Mouse (Mus musculus) fibroblast of lung, adult 2 months (primary cell): ENCODE results near the gene Psenen.

ENCODE experiments used
- DNase-seq: peaks from one replicate; pipeline ENCODE4 v3.0.0-alpha.2; 2011; ENCODE audit warnings: low read depth

Psenen gene

DNA sequence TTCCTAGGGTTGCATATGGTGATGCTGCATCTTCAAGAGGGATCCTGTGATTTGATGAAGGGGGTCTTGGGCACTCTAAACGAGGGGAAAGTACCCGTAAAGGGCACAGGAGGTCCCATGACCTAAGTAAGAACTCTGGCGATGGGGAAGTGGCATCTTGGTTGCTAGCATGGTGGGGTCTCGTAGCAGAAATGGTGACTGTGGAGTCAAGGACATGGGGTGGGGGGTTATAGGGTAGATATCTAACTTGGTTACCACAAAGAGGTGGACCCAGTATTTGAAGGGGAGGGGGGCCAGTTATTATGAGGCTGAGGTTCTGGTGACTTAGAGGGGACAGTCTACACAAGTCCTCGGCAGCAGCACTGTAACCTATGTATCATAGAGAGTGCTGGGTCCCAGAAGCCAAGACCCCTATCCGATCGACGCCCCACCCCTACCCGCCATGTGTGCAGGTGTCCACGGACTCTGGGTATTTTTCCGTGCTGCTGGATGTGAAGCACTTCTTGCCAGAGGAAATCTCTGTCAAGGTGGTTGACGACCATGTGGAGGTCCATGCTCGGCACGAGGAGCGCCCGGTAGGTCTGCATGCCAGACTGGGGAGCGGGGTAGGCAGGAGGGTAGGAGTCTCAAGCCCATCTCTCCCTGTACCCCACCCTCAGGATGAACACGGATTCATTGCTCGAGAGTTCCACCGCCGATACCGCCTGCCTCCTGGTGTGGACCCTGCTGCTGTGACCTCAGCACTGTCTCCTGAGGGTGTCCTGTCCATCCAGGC is 9.4 kb downstream of the Psenen start:
- no peak for DNase-seq

DNA sequence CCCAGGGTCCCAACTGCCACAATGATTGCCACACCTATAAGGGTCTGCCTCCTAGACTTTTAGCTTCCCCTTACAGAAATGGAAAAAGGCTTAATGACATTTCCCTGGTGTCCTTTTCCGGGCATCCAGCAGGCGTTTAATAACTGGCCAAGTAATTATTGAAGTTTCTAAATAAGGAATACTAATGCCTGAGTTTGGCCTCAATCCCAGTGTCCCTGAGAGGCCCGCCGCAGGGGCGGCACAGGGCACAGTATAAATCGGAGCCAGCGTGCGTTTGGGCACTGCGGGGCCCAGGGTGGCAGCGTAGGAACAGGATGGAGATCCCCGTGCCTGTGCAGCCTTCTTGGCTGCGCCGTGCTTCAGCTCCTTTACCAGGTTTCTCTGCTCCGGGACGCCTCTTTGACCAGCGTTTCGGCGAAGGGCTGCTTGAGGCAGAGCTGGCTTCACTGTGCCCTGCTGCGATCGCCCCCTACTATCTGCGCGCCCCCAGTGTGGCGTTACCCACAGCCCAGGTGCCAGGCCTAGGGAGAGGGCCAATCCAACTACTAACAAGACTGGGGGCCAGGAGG is 10.3 kb downstream of the Psenen start:
- DNase-seq, result no peak

DNA sequence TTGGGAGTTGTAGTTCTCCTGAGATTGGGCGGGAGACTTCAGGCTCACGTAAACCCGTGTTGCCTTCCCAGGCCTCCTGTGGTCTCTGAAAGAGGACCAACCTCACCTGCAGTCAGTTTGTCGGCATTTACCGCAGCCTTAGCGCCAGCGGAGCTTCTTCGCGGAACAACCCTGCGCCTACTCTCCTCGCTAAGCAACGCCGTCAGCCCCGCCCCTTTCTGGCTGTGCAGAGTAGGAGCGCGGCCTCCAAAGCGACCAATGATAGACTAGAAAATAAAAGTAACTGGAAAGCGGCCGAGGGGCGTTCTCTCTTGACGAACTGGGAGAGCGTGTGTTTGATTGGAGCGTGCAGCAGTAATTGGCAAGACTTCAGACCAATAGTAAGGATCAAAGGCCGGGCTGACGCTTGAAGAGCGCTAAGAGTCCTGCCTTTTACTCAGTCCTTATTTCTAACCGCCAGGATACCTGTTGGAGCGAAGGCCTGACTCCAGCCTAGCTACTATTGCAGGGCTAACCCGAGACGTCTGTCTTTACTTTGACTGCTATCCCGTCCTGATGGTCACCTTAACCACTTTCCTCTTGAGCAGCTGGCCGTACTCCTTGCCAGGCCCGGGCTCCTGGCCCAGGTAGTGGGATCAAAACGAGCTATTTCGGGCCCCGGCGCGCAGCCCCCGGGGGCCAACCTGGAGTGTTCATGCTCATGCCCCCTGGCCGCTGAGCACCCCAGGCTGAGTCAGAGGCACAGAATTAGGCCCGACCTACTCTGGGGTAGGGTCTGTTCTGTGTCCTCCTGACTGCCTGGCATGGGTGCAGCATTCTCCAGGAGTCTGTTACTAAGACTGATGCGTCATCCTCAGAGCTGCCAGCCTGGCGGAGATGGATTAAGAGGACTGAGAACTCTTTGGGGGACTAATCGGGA is 11.1 kb downstream of the Psenen start, which contains the start of the genes Hspb6 and Proser3:
Gene Hspb6 (plus strand): TSS at position 77 of the 919 bp plus-strand sequence.
Gene Proser3 (minus strand): TSS at position 198 of the 919 bp plus-strand sequence.
- peak; percentile 99 for DNase-seq

GRCm38 (mm10) chr7:30551445-30552101 is 11.9 kb downstream of the Psenen start:
- no peak for DNase-seq

DNA sequence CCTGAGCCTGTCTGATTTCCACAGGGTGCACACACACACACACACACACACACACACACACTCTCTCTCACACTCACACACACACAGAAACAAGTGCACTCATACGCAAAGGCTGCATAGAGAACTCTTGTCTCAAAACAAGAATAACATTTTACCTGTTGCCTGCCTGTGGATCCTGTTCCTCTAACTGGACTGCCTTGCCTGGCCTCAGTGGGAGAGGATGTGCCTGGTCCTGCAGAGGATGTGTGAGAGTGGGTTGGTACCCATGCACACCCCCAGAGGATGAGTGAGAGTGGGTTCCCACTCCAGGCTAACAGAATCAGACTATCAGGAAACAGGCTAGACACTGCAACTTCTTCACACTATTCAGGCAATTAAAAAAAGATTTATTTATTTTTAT is 12.8 kb downstream of the Psenen start:
- DNase-seq, result no peak

GRCm38 (mm10) chr7:30549880-30550279 is 13.5 kb downstream of the Psenen start:
- no peak for DNase-seq

GRCm38 (mm10) chr7:30544327-30544726 is 19.1 kb downstream of the Psenen start:
- DNase-seq, result no peak

DNA sequence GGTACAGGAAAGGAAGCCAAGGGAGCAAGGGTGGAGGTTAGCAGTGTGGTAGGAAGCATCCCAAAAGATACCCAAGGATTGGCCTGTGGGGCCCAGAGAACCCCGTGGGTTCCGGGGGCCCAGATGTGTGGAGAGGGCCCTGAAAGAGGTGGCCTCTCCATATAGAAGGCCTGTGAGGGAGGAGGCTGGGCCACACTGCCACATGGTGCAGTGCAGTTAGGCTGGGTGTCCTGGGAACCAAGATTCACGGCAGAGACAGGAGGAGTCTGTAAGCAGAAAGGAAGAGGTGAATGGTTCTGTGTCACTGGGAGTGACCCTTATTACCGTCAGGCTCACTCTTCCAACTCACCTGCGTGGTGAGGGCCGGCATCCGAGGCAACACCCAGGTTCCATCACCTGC is 22.9 kb downstream of the Psenen start:
- no peak for DNase-seq

DNA sequence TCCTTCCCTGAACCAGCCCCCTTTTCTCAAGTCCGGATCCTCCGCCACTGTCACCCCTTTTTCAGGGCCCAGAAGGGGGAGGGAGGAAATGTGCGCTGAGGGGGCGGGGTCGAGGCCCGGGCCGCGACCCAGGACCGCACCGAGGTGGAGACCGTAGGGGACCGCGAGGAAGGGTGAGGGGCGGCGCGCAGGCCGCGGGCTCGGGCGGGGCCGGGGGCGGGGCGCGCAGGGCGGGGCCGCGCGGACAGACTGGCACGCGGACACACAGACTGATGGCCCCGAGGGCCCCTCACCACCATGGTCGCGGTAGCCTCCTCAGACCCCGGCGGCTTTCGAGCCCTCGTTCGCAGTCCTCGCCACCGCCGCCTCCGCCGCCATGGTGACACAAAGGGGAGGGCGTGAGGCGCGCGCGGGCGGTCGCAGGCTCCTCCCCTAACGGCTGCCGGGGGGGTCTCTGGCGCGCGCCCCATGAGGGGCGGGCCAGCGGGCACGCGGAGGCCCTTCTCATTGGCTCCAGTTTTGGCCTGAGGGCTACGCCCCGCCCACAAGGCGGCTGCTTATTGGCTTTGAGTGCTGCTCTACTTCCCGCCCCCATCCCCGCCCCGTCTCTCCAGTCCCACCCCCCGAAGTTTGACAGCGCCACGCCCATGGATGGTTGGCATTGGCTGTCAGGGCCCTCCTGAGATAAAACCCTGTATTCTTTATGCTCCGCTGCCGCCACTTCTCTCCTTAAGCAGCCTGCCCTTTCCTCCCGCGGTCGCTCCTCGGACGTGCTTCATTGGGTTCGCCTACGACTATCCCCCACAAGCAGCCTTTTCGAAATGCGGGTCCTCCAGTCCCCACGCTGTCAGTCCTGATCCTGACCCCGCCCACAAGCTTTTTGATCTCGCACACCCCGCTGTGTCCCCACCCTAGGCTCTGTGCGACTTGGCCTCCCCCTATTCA is 28.5 kb downstream of the Psenen start, which contains the start of gene Arhgap33:
Gene Arhgap33 (minus strand): TSS at position 428 of the 945 bp plus-strand sequence.
- DNase-seq, result peak; percentile 87

- no peak for DNase-seq
These were observed 29.3 kb downstream of the Psenen start for GRCm38 (mm10) chr7:30533941-30534632.

DNA sequence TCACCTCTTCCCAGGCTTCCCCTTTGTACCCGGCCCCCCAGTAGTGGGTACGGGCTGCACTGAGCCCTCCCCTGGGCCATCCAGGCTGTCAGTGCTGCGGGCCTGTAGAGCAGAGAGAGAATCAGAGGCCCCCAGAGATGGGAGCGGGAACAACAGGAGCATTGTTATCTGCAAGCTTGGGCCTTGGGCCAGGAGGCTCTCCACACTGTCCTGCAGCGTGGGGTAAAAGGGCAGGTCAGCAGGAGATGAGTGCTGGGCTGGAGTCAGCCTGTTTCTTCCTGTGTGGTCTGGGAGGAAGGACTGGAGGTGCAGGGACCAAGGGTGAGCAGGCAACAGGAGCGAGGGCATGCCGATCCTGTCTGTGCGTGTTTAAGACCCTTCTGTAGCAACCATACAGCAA is 30.5 kb downstream of the Psenen start:
- DNase-seq, result no peak

- no peak for DNase-seq
These were observed 32.1 kb downstream of the Psenen start for GRCm38 (mm10) chr7:30531291-30531815.

DNA sequence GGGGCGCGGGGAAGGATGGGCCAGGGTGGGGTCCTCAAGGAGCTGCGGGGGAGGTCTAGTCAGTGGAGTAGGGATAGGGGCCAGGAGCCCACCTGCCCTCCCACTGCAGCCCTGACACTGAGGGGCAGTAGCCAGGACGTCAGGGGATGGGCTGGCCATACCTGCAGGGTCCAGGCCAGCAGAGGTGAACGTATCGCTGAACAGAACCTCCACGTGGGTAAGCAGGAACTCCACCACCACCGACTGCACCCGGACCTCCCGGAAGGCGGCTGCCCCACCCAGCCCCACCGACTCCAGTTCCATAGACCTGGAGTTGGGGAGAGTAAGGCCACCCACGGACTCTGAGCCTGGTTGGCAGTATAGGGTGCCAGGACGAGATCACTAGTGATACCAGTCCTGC is 36.4 kb downstream of the Psenen start:
- no peak for DNase-seq

DNA sequence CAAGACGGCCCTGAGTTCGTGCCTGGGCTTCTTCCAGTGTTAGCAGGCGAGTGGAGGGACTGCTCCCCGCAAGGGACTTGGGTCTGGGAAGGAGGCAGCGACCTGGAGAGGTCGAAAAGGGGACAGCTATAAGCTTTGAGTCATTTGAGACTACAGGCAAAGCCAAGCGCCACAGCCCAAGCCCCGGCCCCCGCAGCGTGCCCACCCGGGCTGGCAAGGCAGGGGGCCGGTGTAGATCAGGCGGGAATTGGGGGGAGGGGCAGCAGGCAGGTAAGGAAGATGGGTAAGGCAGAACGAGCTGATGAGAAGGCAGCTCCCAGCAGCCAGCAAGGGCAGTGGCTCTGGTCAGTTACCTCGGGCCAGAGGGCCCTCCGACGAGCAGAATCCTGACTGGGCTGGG is 37.0 kb downstream of the Psenen start:
- no peak for DNase-seq

GRCm38 (mm10) chr7:30525954-30526353 is 37.5 kb downstream of the Psenen start:
- no peak for DNase-seq

DNA sequence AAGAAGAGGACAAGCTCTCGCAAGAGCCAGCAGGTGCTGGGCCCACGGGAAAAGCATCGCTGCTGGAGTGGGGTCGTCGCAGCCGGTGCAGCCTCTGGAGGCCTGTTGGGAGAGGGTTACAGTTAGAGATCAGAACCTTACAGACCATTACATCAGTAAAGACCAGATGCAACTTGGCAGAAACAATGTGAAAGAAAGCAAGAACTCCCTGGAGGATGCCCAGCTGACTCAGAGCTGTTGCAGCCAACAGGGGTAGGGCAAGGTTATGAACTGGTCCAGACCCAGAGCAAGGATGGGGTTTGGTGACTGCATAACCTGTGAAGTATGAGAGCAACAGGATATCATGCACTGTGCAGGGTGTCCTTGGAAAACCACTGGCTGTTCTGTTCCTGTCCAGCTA is 38.9 kb downstream of the Psenen start:
- DNase-seq, result peak; percentile 75

DNA sequence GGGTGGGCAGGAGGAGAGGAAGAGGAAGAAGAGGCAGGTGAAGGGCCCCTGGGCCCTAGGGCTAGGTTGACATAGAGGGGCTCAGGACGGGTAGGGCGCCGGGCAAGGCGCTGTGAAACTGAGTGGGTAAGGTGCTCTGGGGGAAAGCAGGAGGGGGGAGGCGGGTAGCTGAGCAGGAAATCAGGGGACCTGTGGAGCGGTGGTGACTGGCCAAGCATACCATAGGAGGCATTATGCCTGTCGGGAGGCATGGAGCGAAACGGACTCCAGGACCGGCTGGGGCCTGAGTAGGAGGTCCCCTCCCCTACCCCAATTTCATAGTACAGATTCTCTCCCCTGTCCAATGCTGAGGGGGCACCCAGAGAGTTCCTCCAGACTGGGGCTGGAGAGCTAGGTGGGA is 40.6 kb downstream of the Psenen start:
- DNase-seq, result no peak

DNA sequence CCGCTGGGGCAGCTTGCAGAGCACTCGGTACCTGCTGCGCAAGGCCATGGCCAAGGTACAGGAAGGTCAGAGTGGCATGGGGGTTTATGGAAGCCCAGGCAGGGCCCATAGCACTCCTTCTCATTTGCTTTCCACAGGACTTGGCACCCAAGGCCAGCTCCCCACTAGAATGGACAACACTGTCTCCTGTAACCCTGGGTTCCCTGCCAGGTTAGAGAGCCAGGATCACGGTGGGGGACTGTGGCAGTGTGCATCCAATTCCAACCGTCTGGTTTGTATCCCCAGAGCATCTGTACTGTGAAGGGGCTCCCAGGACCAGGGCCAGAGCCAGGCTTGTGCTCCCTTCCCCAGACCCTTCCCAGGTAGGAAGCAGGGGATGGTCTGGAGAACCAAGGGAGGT is 42.6 kb downstream of the Psenen start:
- no peak for DNase-seq

GRCm38 (mm10) chr7:30520396-30520795 is 43.0 kb downstream of the Psenen start:
- no peak for DNase-seq

- DNase-seq, result no peak
These were observed 45.1 kb downstream of the Psenen start for GRCm38 (mm10) chr7:30518325-30518724.
